Mouse (Mus musculus) CH12.LX (cell line): ENCODE results near the gene Rasa3. TPM values are rescaled to one million over a fixed set of nuclear protein-coding genes. Genes with fewer than 3 reads are reported as not detected.

Experiments
- DNase-seq: peaks from one replicate; pipeline ENCODE4 v3.0.0-alpha.2; 2013; ENCODE audit errors: extremely low read depth
- H3K27ac ChIP-seq: 2 replicates; pipeline ENCODE4 v1.5.1; 2012; ENCODE audit warnings: low read depth, mild to moderate bottlenecking, control low read depth, moderate library complexity; ENCODE audit not compliant: insufficient read depth
- H3K27me3 ChIP-seq: replicated peaks from 2 replicates; pipeline ENCODE3; 2012; ENCODE audit warnings: inconsistent platforms
- H3K36me3 ChIP-seq, 2 experiments: replicated peaks in 1 of 2; 2 replicates each; pipeline versions ENCODE3 to v1.6.1; 2012; ENCODE audit warnings: inconsistent platforms in 1 of 2, low read length in 1 of 2, mild to moderate bottlenecking in 1 of 2, mixed read lengths in 1 of 2, moderate library complexity in 1 of 2; ENCODE audit not compliant: control insufficient read depth in 1 of 2, insufficient read depth in 1 of 2
- H3K4me1 ChIP-seq, 2 experiments: 2 replicates each; pipeline ENCODE4 v1.6.1; 2012; ENCODE audit warnings: inconsistent platforms in 1 of 2, moderate library complexity in 1 of 2; ENCODE audit not compliant: insufficient read depth in 2 of 2, control insufficient read depth in 1 of 2
- H3K4me2 ChIP-seq: 2 replicates; pipeline ENCODE4 v1.6.1; 2012; ENCODE audit warnings: low read depth, mild to moderate bottlenecking, control low read depth; ENCODE audit not compliant: poor library complexity, insufficient read depth, severe bottlenecking
- H3K4me3 ChIP-seq, 3 experiments: fragments of 150-350 bp in 1 of 3; sonication (generic) in 1 of 3; replicated peaks in 1 of 3; 2 replicates each; pipeline versions ENCODE3 to v1.5.1; 2011 to 2012; ENCODE audit warnings: low read depth in 2 of 3, low read length in 2 of 3, mild to moderate bottlenecking in 2 of 3, moderate library complexity in 2 of 3, control low read depth in 1 of 3, improper control_type of control experiment in 1 of 3, inconsistent platforms in 1 of 3, mixed read lengths in 1 of 3; ENCODE audit not compliant: poor library complexity in 1 of 3
- H3K79me2 ChIP-seq: replicated peaks from 2 replicates; pipeline ENCODE4 v1.6.1; 2012; ENCODE audit warnings: mild to moderate bottlenecking, moderate library complexity; ENCODE audit not compliant: control insufficient read depth, poor library complexity, insufficient read depth, severe bottlenecking; ENCODE audit errors: extremely low read depth
- H3K9ac ChIP-seq: 2 replicates; pipeline ENCODE4 v1.6.1; 2012; ENCODE audit warnings: low read depth, mild to moderate bottlenecking, control low read depth, moderate library complexity; ENCODE audit not compliant: insufficient read depth
- H3K9me3 ChIP-seq: replicated peaks from 2 replicates; pipeline ENCODE3; 2012; ENCODE audit warnings: low read length, inconsistent platforms, mixed read lengths
- BHLHE40 ChIP-seq: IDR thresholded peaks from 2 replicates; pipeline ENCODE4 v1.6.1; 2011; ENCODE audit warnings: mild to moderate bottlenecking, low read depth, low read length, improper control_type of control experiment
- CHD2 ChIP-seq: IDR thresholded peaks from 2 replicates; pipeline ENCODE4 v1.6.1; 2011; ENCODE audit warnings: low read length, improper control_type of control experiment
- CTCF ChIP-seq, 2 experiments: IDR thresholded peaks in 1 of 2; conservative IDR thresholded peaks in 1 of 2; 2 replicates each; pipeline ENCODE4 v1.5.1; 2011 to 2012; ENCODE audit warnings: low read depth in 2 of 2, low read length in 2 of 2, improper control_type of control experiment in 1 of 2, inconsistent platforms in 1 of 2, mild to moderate bottlenecking in 1 of 2, moderate library complexity in 1 of 2
- ELF1 ChIP-seq: IDR thresholded peaks from 2 replicates; pipeline ENCODE4 v1.6.1; 2014; ENCODE audit warnings: low read depth, mild to moderate bottlenecking, inconsistent platforms, low read length, improper control_type of control experiment
- EP300 ChIP-seq: IDR thresholded peaks from 2 replicates; pipeline ENCODE4 v1.6.1; 2011; ENCODE audit warnings: low read length, improper control_type of control experiment
- ETS1 ChIP-seq: conservative IDR thresholded peaks from 2 replicates; pipeline ENCODE4 v1.6.1; 2012; ENCODE audit warnings: low read depth, mild to moderate bottlenecking, inconsistent platforms, low read length, improper control_type of control experiment, moderate library complexity
- IRF4 ChIP-seq: IDR thresholded peaks from 2 replicates; pipeline ENCODE4 v1.6.1; 2014; ENCODE audit warnings: low read depth, mild to moderate bottlenecking, inconsistent platforms, low read length, improper control_type of control experiment
- JUN ChIP-seq: IDR thresholded peaks from 2 replicates; pipeline ENCODE4 v1.6.1; 2011; ENCODE audit warnings: low read depth, mild to moderate bottlenecking, low read length, improper control_type of control experiment, moderate library complexity; ENCODE audit not compliant: insufficient read depth
- JUND ChIP-seq: conservative IDR thresholded peaks from 2 replicates; pipeline ENCODE4 v1.6.1; 2011; ENCODE audit warnings: low read depth, low read length, improper control_type of control experiment
- MAZ ChIP-seq: IDR thresholded peaks from 2 replicates; pipeline ENCODE4 v1.6.1; 2012; ENCODE audit warnings: low read depth, mild to moderate bottlenecking, inconsistent platforms, low read length, improper control_type of control experiment, moderate library complexity
- MEF2A ChIP-seq: IDR thresholded peaks from 2 replicates; pipeline ENCODE4 v1.6.1; 2014; ENCODE audit warnings: low read depth, mild to moderate bottlenecking, inconsistent platforms, low read length, improper control_type of control experiment, borderline replicate concordance
- MXI1 ChIP-seq: IDR thresholded peaks from 2 replicates; pipeline ENCODE4 v1.6.1; 2011; ENCODE audit warnings: mild to moderate bottlenecking, low read depth, low read length, improper control_type of control experiment
- MYC ChIP-seq: IDR thresholded peaks from 2 replicates; pipeline ENCODE4 v1.6.1; 2011; ENCODE audit warnings: low read depth, mild to moderate bottlenecking, improper control_type of control experiment, low read length
- PAX5 ChIP-seq: IDR thresholded peaks from 2 replicates; pipeline ENCODE4 v1.6.1; 2012; ENCODE audit warnings: low read length, inconsistent platforms, mixed read lengths
- POLR2A ChIP-seq: IDR thresholded peaks from 2 replicates; pipeline ENCODE4 v1.6.1; 2011; ENCODE audit warnings: low read depth, mild to moderate bottlenecking, improper control_type of control experiment, low read length
- POLR2AphosphoS2 ChIP-seq: IDR thresholded peaks from 2 replicates; pipeline ENCODE4 v1.6.1; 2011; ENCODE audit warnings: low read depth, low read length, improper control_type of control experiment
- RAD21 ChIP-seq: IDR thresholded peaks from 2 replicates; pipeline ENCODE4 v1.6.1; 2011; ENCODE audit warnings: low read depth, mild to moderate bottlenecking, low read length, improper control_type of control experiment, moderate library complexity
- RCOR1 ChIP-seq: conservative IDR thresholded peaks from 2 replicates; pipeline ENCODE4 v1.6.1; 2012; ENCODE audit warnings: low read depth, mild to moderate bottlenecking, inconsistent platforms, low read length, improper control_type of control experiment
- SIN3A ChIP-seq: IDR thresholded peaks from 2 replicates; pipeline ENCODE4 v1.6.1; 2012; ENCODE audit warnings: low read length, improper control_type of control experiment, inconsistent platforms
- SMC3 ChIP-seq: IDR thresholded peaks from 2 replicates; pipeline ENCODE4 v1.6.1; 2011; ENCODE audit warnings: low read depth, low read length, improper control_type of control experiment
- TBP ChIP-seq: conservative IDR thresholded peaks from 2 replicates; pipeline ENCODE4 v1.6.1; 2011; ENCODE audit warnings: low read depth, low read length, improper control_type of control experiment
- TCF12 ChIP-seq: IDR thresholded peaks from 2 replicates; pipeline ENCODE4 v1.6.1; 2014; ENCODE audit warnings: low read depth, mild to moderate bottlenecking, inconsistent platforms, low read length, improper control_type of control experiment
- USF2 ChIP-seq: conservative IDR thresholded peaks from 2 replicates; pipeline ENCODE4 v1.6.1; 2011; ENCODE audit warnings: low read depth, low read length, improper control_type of control experiment
- ZKSCAN1 ChIP-seq: IDR thresholded peaks from 2 replicates; pipeline ENCODE4 v1.6.1; 2012; ENCODE audit warnings: low read depth, inconsistent platforms, low read length, improper control_type of control experiment, borderline replicate concordance
- dilution Hi-C: fragments of 300-500 bp; cut with MboI; formaldehyde crosslinking; loops from 2 replicates; pipeline ENCODE4 v1.14.3; 2020; ENCODE audit warnings: low sequenced_read_pairs; ENCODE audit not compliant: extremely low pct_unique_long_range_greater_than_20kb, extremely low pct_ligation_motif_present
- in situ Hi-C: fragments of 300-500 bp; cut with MboI; formaldehyde crosslinking; loops from 3 replicates; pipeline ENCODE4 v1.14.3; 2019; ENCODE audit warnings: low sequenced_read_pairs, low pct_ligation_motif_present, low pct_unique_long_range_greater_than_20kb, mixed read lengths
- polyA plus RNA-seq: library from polyadenylated mRNA; unstranded; fragments of >175 nt; gene quantifications from 2 replicates; pipeline ENCODE4 v1.2.1, GENCODE M21; 2012; ENCODE audit warnings: low read depth; ENCODE audit not compliant: insufficient read length
- total RNA-seq, 2 experiments: library from RNA; depleted of rRNA; stranded (reverse); fragments of 300-350 nt in 1 of 2; fragments of >200 nt in 1 of 2; gene quantifications; 2 replicates each; pipeline ENCODE4 v1.2.3; 2012 to 2014

Rasa3 gene
- total and polyA plus RNA-seq, 3 experiments = 12.8 to 28.5 (median 13.6) TPM

DNA sequence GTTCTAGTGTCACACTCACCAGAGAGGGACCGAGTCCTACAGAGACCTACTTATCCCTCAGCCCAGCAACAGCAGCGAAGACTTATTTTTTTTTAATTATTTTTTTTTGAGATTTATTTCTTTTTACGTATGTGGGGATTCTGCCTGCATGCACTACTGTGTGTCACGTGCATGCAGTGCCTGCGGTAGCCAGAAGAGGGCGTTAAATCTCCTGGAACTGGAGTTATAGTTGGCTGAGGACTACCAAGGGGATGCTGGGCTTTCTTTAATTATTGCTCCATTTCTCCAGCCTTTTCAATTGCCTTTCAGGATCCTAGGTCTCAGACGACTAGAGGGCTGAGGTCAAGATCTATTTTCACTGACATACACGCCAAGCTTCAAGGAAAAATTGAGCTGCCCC, 74.8 kb downstream of the Rasa3 start:
- Histone ChIP-seq H3K4me2 (no peak overlapping the region), H3K9ac (no peak overlapping the region), H3K4me1 (peaks cover 16 to 44% of the 10 kb centered on the region in 2 experiments), H3K36me3 (peaks cover 19 to 46% of the 10 kb centered on the region in 2 experiments), H3K9me3 (no peaks in the 10 kb centered on the region), H3K27me3 (no peaks in the 10 kb centered on the region), H3K27ac (no peak overlapping the region), H3K4me3 (no peak overlapping the region), H3K79me2 (no peaks in the 10 kb centered on the region)
- dilution Hi-C loops (no loop called here), in situ Hi-C loops (no loop called here)
- peak; percentile 34 for DNase-seq
- TF ChIP-seq MYC = no peak
- TF ChIP-seq RAD21 = peak; percentile 52
- TF ChIP-seq CTCF (conservative IDR thresholded peaks at IDR 0.05 in 1 of 2, IDR thresholded peaks at IDR 0.05 in 1 of 2; ENCODE audit: low read depth in 2 of 2, low read length in 2 of 2) = peak; percentile 50 to 62
- peak; percentile 56 for TF ChIP-seq SMC3
- no peak for TF ChIP-seq JUND
- TF ChIP-seq CHD2 = no peak

DNA sequence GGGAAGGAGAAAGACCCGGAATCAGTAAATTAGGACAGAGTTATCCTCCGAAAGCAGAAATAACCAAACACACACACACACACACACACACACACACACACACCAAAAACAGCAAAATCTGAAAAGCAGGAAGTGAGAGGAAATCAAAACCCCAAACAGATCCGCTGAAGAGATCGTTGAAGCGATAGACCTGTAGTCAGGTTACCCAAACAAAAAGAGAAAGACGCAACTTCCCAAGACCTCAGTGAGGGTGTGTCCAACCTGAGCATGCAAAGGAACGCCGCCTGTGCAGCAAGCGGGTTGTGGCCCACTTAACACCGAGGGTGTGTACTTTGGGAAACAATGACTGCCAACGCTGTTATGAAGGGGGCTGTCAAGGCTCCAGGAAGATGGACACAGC, 76.2 kb downstream of the Rasa3 start:
- dilution Hi-C loops = no loop called here
- H3K79me2 ChIP-seq = no peaks in the 10 kb centered on the region
- peaks cover 3% of the 10 kb centered on the region for H3K9me3 ChIP-seq
- TF ChIP-seq ELF1 = peak; percentile 64
- TF ChIP-seq ETS1 = 0 out of 2 replicates have a peak, but pooled peaks have one; percentile 40
- no peak for TF ChIP-seq POLR2AphosphoS2
- TF ChIP-seq TBP = 0 out of 2 replicates have a peak, but pooled peaks have one; percentile 18
- TF ChIP-seq JUND = no peak
- TF ChIP-seq PAX5 = no peak
- 0 out of 2 replicates have a peak, but pooled peaks have one; percentile 43 for TF ChIP-seq MXI1
- TF ChIP-seq BHLHE40 = 0 out of 2 replicates have a peak, but pooled peaks have one; percentile 37
- TF ChIP-seq RCOR1 = no peak
- TF ChIP-seq ZKSCAN1 = no peak
- TF ChIP-seq EP300 = peak; percentile 72
- 0 out of 2 replicates have a peak, but pooled peaks have one; percentile 29 for TF ChIP-seq POLR2A
- no peak for TF ChIP-seq USF2
- 0 out of 2 replicates have a peak, but pooled peaks have one; percentile 7 for TF ChIP-seq MAZ
- TF ChIP-seq IRF4 = peak; percentile 76
- peak; percentile 46; the same call in 1 of the 2 replicates for TF ChIP-seq SIN3A
- no peak for TF ChIP-seq JUN
- TF ChIP-seq CHD2 = 0 out of 2 replicates have a peak, but pooled peaks have one; percentile 12
- TF ChIP-seq TCF12 = no peak
- peak; percentile 41; the same call in 1 of the 2 replicates for TF ChIP-seq MEF2A
- H3K27ac ChIP-seq = peak overlapping the region; percentile 51
- DNase-seq = peak; percentile 70
- H3K27me3 ChIP-seq = no peaks in the 10 kb centered on the region
- H3K4me3 ChIP-seq = peak overlapping the region in 2 of 3 experiments; percentile 39 to 40
- H3K4me2 ChIP-seq = peak overlapping the region; percentile 86
- peaks cover 21 to 54% of the 10 kb centered on the region in 2 experiments for H3K36me3 ChIP-seq
- in situ Hi-C loops = no loop called here
- peaks cover 16 to 49% of the 10 kb centered on the region in 2 experiments for H3K4me1 ChIP-seq
- peak overlapping the region; percentile 40; the same call in 1 of the 2 replicates for H3K9ac ChIP-seq
